Mouse (Mus musculus): ENCODE data around the gene Hist1h3b.
"Not testable (repeated sequence)": the region's sequence is repeated elsewhere in the genome, so short reads cannot be mapped to it uniquely, and the experiment has no call there.

The Hist1h3b gene

DNA sequence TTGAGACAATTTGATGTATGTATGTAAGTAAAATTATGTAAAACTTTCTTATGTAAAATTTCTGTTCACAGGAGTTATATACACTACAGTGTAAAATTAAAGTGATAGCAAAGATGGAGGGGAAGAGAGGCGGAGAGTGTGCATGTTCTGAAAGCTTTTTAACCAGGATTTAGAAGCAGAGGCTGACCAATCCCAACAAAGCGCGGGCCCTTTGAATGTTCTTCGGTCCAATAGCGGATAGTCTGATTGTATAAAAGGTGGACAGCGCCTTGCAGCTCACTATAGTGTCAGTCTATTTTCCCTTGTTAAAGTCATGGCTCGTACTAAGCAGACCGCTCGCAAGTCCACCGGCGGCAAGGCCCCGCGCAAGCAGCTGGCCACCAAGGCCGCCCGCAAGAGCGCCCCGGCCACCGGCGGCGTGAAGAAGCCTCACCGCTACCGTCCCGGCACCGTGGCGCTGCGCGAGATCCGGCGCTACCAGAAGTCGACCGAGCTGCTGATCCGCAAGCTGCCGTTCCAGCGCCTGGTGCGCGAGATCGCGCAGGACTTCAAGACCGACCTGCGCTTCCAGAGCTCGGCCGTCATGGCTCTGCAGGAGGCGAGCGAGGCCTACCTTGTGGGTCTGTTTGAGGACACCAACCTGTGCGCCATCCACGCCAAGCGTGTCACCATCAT is at the start of gene Hist1h3b:
Hist1h3b (plus strand) TSS at position 201 of the 675 bp plus-strand sequence.
- DNase-seq (ENCODE audit: low read depth, low spot score), result peak; percentile 92

- DNase-seq (ENCODE audit: low read depth, low spot score), result not testable (repeated sequence)
These were observed 49.3 kb upstream of the Hist1h3b start for GRCm38 (mm10) chr13:23702801-23703200.

DNA sequence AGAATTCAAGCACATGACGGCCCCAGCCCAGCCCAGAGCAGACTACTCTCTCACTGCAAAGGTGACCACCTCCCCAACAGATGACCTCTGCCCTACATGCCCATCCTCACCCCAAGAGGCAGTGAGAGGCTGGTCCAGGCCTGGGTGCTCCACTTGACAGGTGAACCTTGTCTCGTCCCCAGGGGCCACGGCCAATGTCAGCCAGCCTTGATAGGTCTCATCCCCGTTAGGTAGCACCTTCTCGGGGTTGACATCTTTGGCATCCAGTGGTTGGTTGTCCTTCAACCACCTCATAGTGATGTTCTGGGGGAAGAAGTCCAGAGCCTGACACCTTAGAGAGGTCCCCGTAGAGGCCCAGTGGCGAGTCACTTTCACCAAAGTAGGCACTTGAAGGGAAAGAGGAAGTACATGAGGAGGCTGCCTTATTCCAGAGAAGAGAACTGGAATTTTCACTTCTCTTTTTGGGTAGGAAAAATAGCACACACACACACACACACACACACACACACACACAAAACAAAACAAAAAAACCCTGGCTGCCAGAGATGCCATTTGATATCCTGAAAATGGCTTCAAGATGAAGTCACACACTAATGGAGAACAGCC is 46.2 kb upstream of the Hist1h3b start:
- no peak for DNase-seq (ENCODE audit: low read depth, low spot score)

- no peak for DNase-seq (ENCODE audit: low read depth, low spot score)
These were observed 45.3 kb upstream of the Hist1h3b start for GRCm38 (mm10) chr13:23706771-23707170.

DNA sequence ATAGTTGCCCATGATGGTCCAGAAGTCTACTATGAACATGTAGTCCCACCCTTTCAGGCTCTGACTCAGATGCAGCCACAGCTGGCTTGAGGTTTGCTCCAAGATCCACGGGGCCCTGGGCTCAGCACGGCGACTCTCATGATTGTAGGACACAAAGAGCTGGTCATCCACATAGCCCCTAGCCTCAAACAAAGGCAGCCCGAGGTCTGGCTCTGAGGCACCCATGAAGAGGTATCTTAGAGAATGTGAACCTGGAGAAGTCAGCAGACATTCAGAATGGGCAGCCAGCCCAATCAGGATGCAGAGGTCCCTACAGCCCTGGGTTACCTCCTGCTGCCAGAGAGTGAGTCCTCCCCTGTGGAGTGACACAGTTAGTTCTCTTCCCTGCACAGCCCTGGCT is 44.0 kb upstream of the Hist1h3b start:
- no peak for DNase-seq (ENCODE audit: low read depth, low spot score)

- no peak for DNase-seq (ENCODE audit: low read depth, low spot score)
These were observed 43.4 kb upstream of the Hist1h3b start for GRCm38 (mm10) chr13:23708654-23709053.

DNA sequence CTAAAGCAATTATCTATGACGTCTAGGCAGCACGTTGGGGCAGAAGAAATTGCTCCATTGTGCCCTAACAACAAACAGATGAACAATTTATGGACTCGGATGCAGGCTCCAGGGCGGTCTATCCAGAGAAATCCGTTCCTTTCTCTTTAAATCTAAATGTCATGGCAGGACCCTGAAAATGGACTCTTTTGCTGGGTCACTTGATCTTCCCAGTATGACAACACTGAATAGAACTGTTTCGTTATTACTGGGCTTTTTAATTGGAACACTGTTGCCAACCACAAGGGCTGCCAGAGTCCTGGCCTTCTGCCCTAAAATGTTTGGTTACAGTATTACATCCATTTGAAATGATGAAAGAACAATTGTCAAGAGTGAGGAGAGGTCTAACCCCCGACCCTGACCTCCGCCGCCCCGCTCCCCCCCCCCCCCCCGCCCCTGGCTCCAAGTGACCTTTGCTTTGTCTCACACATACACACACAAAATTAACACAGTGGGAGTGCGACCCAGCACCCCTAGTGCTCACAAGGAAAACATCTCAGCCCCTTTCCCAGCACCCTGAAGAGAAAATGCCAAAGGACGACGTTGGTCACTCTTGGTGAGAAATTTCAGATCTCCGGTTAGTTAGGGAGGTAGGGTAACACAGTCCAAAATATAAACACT is 42.2 kb upstream of the Hist1h3b start:
- DNase-seq (ENCODE audit: low read depth, low spot score), result no peak

- no peak for DNase-seq (ENCODE audit: low read depth, low spot score)
These were observed 41.5 kb upstream of the Hist1h3b start, which contains the start of gene Hfe for GRCm38 (mm10) chr13:23710374-23711089. TSS of gene Hfe (minus strand) at chr13:23710854.

DNA sequence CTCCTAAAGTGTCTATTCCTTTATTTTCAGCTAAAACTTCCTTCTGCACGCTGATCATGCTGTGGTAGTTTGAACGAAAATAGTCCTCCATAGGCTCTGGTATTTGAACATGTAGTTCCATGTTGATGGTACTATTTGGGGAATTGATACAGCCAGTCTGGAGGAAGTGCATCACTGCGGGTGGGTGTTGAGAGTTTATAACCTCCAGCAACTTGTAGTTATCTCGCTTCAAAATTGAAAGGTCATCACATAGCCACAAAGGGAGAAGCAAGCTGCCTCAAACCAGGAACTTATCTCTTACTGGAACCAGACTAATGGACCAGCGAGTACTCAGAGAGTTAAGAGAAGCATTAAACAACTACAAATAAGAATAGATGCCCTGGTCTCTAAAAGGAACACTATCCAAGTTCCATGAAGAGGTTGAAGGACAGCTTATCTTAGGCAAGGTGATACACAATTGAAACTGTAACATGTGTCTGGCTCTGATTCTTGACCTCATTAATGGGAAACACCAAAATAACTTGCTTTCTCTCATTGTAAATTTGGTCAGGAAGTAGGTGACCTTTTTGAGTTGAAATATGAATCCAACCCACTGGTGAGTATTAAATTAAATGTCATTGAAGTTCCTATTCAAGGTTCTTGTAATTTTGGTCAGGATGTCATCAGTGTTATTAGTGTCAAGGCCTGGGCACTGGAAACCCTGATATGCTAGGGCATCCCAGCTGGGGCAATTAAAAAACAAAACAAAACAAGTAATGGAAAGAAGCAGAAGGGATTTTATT is 35.6 kb upstream of the Hist1h3b start:
- DNase-seq (ENCODE audit: low read depth, low spot score), result no peak

DNA sequence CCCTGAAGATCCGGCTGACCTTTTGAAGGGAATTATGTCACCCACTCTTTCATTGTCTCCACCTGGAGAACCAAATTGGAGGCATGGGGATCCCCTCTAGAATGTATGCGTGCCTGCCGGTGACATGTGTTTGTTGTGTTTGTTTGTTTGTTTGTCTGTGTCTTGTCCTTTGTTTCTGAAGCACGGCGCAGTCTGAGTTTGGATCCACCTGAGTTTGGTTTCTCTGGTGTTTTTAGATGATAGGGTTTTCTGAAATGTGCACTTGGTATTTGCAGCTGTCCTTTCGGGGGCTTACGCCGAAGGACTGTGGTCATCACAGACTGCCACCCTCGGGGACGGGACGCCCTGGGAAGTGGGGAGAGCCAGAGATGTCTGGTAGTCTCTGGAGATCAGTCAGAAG is 34.9 kb upstream of the Hist1h3b start:
- no peak for DNase-seq (ENCODE audit: low read depth, low spot score)

GRCm38 (mm10) chr13:23717593-23718245 is 34.3 kb upstream of the Hist1h3b start:
- not testable (repeated sequence) for DNase-seq (ENCODE audit: low read depth, low spot score)

DNA sequence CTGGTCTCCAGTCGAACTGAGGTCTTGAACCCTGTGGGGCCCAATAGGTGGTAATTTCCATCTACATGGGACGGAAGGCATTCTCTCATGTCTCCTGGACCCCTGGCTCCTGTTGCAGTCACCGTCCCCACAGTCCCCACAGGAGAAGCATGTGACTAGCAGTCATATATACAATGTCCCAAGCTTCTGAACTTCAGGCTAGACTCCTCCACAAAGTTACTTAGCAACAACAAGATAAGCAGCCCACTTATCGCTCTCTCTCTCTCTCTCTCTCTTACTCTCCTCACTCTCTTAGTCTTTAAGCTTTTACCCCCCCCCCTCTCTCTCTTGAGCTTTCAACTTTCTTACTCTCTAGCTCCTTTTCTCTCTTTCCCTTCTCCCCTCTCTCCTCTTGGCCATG is 27.8 kb upstream of the Hist1h3b start:
- DNase-seq (ENCODE audit: low read depth, low spot score), result no peak

- DNase-seq (ENCODE audit: low read depth, low spot score), result no peak
These were observed 26.9 kb upstream of the Hist1h3b start for GRCm38 (mm10) chr13:23725213-23725612.

GRCm38 (mm10) chr13:23728472-23729191 is 23.4 kb upstream of the Hist1h3b start:
- DNase-seq (ENCODE audit: low read depth, low spot score), result no peak

- DNase-seq (ENCODE audit: low read depth, low spot score), result no peak
These were observed 22.9 kb upstream of the Hist1h3b start for GRCm38 (mm10) chr13:23729192-23729525.

- no peak for DNase-seq (ENCODE audit: low read depth, low spot score)
These were observed 22.4 kb upstream of the Hist1h3b start for GRCm38 (mm10) chr13:23729706-23730105.

DNA sequence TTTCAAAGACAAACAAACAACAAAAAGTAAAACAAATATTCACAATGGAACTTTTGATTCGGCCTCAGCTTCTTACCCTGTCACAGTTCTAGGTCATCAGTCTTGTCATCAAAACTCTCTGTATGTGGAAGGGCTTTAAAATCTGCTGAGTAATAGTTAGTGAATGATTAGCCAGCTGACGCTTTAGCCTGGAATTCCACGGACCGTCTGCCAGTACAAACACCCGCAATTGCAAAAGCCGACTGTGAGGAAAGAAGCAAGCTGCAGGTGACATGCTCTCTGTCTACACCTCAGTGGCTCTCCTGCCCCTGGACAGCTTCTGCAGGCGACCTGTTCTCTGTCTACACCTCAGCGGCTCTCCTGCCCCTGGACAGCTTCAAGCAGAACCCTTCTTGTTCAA is 21.6 kb upstream of the Hist1h3b start:
- no peak for DNase-seq (ENCODE audit: low read depth, low spot score)

DNA sequence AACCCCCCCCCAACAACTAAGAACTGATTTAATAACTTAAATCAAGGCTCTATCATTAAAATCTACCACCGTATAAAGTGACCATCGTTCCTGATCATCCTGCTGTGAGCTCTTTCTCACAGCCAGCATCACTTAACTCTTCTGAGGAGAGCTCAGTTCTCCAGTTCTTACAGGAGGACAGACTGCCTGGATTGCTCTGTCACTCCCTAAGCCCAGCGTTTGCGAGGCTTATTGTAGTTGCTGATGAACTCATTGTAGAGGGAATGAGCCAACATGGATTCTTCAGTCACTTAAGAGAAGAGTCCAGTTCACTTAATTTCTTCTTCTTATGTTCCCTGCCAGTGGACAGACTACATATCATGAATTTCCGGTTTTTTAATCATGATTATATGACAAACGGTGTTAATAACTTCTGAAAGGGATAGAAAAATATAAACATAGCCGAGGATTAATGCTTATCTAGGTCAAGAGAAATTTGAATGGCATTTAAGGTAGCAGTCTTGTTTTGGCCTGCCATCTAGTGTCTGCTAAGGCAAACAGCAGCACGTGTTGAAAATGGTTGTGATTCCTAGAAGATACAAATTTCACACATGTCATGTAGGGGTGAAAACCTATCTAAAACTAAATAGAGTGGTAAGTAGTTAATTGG is 19.8 kb upstream of the Hist1h3b start:
- DNase-seq (ENCODE audit: low read depth, low spot score), result no peak

- no peak for DNase-seq (ENCODE audit: low read depth, low spot score)
These were observed 15.0 kb upstream of the Hist1h3b start for GRCm38 (mm10) chr13:23737091-23737490.

DNA sequence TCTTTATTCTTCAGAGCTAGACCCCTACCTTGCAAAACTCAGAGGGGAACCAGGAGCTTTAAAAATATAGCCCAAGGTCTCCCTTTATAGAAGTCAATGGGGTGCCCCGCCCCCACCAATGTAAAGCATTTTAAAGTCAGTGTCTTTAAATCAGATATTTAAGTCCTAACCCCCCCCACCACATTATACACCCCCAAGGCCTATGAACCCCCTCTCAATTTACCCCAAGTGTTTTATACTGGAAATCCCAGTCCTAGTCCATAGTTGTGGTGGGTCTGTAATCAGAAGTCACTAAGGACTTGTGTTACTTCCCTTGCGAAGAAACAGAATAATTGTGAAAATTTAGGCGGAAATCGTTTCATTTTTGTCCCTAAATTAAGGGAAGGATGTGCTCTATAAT is 14.0 kb upstream of the Hist1h3b start:
- no peak for DNase-seq (ENCODE audit: low read depth, low spot score)

Data from telencephalon, adult 2 months (tissue).